Mouse (Mus musculus) limb, embryonic 10.5 days (tissue): ENCODE measurements around the gene Rorb. TPM values are rescaled to one million over a fixed set of nuclear protein-coding genes. Genes with fewer than 3 reads are reported as not detected.

Experiments
- DNase-seq: peaks from one replicate; pipeline ENCODE4 v3.0.0-alpha.2; 2017; ENCODE audit warnings: low spot score
- H3K27ac ChIP-seq: fragments of 300-500 bp; sonication (generic); 2 replicates; pipeline ENCODE4 v1.5.1; 2016; ENCODE audit warnings: mild to moderate bottlenecking
- H3K27me3 ChIP-seq: fragments of 300-500 bp; sonication (generic); 2 replicates; pipeline ENCODE4 v1.6.1; 2016; ENCODE audit warnings: low read depth, mild to moderate bottlenecking; ENCODE audit not compliant: poor library complexity, severe bottlenecking
- H3K36me3 ChIP-seq: fragments of 300-500 bp; sonication (generic); 2 replicates; pipeline ENCODE4 v1.6.1; 2016; ENCODE audit warnings: mild to moderate bottlenecking, moderate library complexity
- H3K4me1 ChIP-seq: fragments of 300-500 bp; sonication (generic); 2 replicates; pipeline ENCODE4 v1.6.1; 2016
- H3K4me3 ChIP-seq: fragments of 300-500 bp; sonication (generic); 2 replicates; pipeline ENCODE4 v1.5.1; 2016; ENCODE audit warnings: mild to moderate bottlenecking, moderate library complexity
- H3K9me3 ChIP-seq: fragments of 300-500 bp; sonication (generic); replicated peaks from 2 replicates; pipeline ENCODE4 v1.6.1; 2016; ENCODE audit warnings: mild to moderate bottlenecking
- whole genome bisulfite sequencing: fragments of 180-500 bp; shearing (Covaris S2); methylation state at CpG from one replicate; pipeline ENCODE4 v1.1.7; 2016; 5-methylcytosine and 5-hydroxymethylcytosine counted together
- polyA plus RNA-seq: library from polyadenylated mRNA; unstranded; fragments of >200 nt; fragmentation: Nextera tagmentation; extraction: Ambion mirVana; gene quantifications from 2 replicates; pipeline ENCODE4 v1.2.1, GENCODE M21; 2016

Rorb gene
- polyA plus RNA-seq, 1 experiment from 2014 or later = 0.36 TPM

DNA sequence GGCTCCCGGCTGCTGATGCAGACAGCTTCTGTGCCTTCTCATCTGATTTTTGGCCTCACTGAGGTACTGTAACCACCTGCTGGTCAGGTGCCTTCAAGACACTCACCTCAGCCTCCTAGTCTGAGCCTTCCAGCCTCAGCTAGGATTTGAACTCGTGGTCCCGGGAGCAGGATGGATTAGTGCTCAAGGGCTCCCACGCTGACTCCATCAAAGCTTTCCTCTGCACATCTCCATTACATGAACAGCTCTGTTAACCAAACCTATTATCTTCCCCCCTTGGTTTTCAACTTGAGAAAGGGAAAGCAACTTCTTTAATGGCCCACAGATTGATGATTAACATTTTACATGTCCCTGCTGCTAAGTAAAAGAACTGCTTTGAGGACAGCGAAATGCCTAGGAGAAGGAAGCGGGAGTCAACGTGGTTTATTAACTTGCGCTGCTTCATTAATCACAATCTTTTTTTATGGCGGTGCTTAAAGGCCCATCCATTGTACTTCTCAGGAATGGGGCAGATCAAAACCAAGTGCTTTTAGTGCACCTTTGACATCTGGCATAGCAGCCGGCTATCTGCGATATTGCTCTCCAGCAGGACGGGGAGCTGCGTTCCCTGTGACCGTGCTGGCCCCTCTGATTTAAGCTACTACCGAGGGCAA lies 208.8 kb downstream of the Rorb start:
- Histone ChIP-seq H3K27me3 (no peaks in the 10 kb centered on the region), H3K4me1 (peaks cover 12% of the 10 kb centered on the region), H3K9me3 (no peaks in the 10 kb centered on the region), H3K36me3 (no peaks in the 10 kb centered on the region), H3K4me3 (no peak overlapping the region; the same call in 1 of the 2 replicates), H3K27ac (no peak overlapping the region)
- DNase-seq = peak; percentile 39
- WGBS = 38% methylated on average over 15 of the region's 15 CpGs

DNA sequence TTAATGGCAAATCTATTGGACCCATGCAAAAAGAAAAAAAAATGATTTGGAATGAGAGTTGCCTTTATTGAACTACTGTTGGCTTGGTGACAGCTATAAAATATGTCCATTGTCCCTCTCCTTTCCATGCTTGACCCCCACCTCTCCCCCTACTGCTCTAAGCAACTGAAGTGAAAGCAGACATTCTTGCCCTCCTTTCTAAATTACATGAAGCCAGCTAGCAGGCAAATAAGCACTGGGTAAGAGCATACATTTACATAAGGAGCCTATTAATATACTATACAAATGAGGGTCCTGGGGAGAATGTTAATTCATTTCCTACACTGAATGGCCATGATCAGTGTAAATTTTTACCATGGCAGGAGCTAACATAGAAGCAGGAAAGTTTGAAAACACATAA lies 212.8 kb downstream of the Rorb start:
- H3K4me3 ChIP-seq = no peak overlapping the region
- no peaks in the 10 kb centered on the region for H3K27me3 ChIP-seq
- no peak overlapping the region for H3K27ac ChIP-seq
- no peaks in the 10 kb centered on the region for H3K36me3 ChIP-seq
- no peaks in the 10 kb centered on the region for H3K9me3 ChIP-seq
- no peak for DNase-seq
- peaks cover 12% of the 10 kb centered on the region for H3K4me1 ChIP-seq

DNA sequence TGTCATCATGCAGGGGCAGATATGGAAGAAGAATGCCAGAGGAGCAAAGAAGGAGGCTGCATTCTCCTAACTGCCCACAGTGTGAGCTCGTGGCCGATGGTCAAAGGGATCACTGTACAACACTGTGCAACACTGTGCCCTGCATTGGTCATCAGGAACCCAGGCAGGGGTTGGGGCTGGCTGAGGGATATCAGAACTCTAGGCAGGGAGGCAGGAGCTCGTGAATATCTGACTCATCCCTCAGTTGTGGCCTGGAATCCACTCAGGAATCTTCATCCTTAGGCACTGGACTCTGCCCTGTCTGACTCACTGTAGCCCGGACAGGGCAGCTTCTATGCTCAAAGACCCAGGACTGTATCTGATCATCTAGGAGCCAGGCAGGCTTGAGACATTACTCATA lies 220.8 kb downstream of the Rorb start:
- H3K27ac ChIP-seq = no peak overlapping the region
- DNase-seq = no peak
- peaks cover 7% of the 10 kb centered on the region; the same call in 1 of the 2 replicates for H3K27me3 ChIP-seq
- H3K9me3 ChIP-seq = no peaks in the 10 kb centered on the region
- no peak overlapping the region for H3K4me3 ChIP-seq
- no peaks in the 10 kb centered on the region for H3K36me3 ChIP-seq
- peaks cover 23% of the 10 kb centered on the region for H3K4me1 ChIP-seq
- 82% methylated on average over 4 of the region's 4 CpGs for WGBS

DNA sequence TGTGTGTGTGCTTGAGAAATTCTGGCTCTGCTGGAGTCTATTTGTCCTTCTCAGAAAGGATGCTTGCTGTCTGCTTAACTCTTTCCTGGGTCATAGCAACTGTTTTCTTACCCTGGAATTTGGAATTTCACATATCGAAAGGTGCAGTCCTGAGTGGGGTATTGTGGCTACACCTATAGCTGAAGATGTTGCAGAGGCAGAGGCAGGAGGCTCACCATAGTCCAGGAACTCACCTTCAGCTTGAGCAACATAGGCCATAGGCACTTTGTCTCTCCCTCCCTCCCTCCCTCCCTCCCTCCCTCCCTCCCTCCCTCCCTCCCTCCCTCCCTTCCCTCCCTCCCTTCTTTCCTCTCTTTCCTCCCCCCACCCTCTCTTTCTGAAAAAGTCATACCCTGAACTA lies 221.4 kb downstream of the Rorb start:
- DNase-seq = no peak
- Histone ChIP-seq H3K4me3 (no peak overlapping the region), H3K4me1 (peaks cover 23% of the 10 kb centered on the region), H3K27me3 (peaks cover 7% of the 10 kb centered on the region; the same call in 1 of the 2 replicates), H3K9me3 (no peaks in the 10 kb centered on the region), H3K36me3 (no peaks in the 10 kb centered on the region), H3K27ac (no peak overlapping the region)
- 96% methylated on average over 1 of the region's 1 CpGs for WGBS

DNA sequence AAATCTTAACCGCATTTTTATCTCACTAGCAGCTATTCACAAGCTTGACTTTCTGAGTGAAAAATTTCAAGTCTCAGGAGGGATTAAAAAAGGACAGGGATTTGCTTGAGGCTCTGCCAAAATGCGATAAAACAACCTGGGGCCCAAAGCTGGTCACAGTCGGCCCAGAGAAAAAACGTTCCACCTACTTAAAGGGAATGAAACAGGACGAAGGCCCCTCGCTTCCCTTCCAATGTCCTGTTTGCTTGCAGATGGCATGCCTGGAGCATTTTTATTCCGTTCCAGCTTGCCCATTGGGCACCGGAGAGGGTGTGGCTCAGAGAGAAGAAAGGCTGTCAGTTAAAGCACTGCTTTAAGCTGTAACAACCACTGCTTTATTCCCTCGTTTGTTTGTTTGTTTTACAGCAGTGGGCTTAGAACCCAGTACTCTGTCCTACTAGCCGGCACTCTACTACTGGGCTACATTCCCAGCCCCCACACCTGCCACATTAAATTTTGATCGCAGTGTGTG lies 221.8 kb downstream of the Rorb start:
- H3K27ac ChIP-seq = no peak overlapping the region
- 16% methylated on average over 11 of the region's 11 CpGs for WGBS

DNA sequence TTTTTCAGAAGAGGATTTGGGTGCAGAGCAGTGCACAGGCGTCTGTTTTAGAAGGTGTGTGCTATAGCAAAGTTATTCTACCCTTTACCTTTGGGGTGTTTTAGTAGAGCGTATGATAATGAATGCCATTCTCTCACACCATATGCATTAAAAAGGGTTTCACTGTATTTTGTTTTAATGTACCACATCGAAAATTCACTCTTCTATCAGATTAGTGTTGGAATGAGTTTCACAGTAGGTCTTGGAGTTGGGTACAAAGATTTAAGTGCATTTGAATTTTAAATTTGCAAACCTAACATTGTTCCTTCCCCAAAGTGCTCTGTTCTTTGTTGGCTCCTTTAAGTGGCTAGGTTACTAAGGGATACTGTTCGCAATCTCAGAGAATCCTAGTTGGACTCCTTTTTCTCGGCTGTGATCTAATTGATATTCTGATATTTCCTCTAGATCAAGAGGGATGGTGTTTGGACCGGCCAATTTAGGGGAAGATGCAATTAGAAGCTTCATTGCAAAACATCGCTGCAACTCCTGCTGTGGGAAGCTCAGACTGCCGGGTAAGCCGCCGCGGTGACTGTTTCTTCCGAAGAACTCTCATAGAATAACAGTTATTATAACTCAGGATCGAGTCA lies 222.4 kb downstream of the Rorb start:
- Histone ChIP-seq H3K27ac (no peak overlapping the region), H3K4me1 (peaks cover 23% of the 10 kb centered on the region), H3K4me3 (peak overlapping the region; percentile 33), H3K9me3 (no peaks in the 10 kb centered on the region), H3K27me3 (peaks cover 7% of the 10 kb centered on the region; the same call in 1 of the 2 replicates), H3K36me3 (no peaks in the 10 kb centered on the region)
- WGBS = 34% methylated on average over 13 of the region's 13 CpGs
- DNase-seq = no peak

More for the DNA sequence above, 221.8 kb downstream of the Rorb start:
- Histone ChIP-seq H3K36me3 (no peaks in the 10 kb centered on the region), H3K9me3 (no peaks in the 10 kb centered on the region), H3K27me3 (peaks cover 7% of the 10 kb centered on the region; the same call in 1 of the 2 replicates), H3K4me1 (peaks cover 23% of the 10 kb centered on the region), H3K4me3 (peak overlapping the region; percentile 33)
- no peak for DNase-seq

DNA sequence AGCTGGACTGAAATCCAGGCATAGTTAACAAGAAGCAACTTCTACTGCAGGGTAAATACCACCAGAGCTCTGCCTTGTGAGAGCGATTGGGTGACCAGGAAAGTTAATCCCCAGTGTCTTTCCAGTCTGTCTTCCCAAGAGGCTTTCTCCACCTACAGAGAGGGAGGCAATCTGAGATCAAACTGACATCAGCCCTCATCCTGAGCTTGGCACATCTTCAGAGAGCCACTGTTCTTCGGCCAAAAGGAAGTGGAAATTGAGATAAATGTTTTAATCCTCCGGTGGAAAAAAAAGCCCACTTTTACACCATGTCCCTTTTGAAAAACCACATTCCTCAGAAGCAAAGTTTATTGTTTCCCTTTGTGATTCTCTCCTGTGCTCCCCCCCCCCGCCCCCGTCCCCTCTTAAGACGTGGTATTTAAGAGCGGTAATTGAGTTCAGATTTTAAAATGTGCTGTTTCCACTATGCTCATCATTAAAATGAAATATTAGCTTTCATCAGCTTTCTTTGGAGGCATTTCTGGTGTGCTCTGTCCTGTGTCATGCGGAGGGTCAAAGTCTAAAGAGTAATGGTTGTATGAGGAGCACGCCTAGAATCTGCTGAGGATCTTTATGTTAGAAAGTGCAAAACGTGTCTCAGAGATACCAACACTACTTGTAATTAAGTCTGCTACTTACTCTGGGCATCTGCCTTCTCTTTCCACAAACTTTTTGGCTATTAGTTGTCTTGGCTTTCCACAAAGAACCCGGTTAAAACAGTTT lies 223.2 kb downstream of the Rorb start:
- Histone ChIP-seq H3K27ac (no peak overlapping the region), H3K9me3 (no peaks in the 10 kb centered on the region), H3K4me1 (peaks cover 23% of the 10 kb centered on the region), H3K27me3 (peaks cover 7% of the 10 kb centered on the region; the same call in 1 of the 2 replicates), H3K36me3 (no peaks in the 10 kb centered on the region), H3K4me3 (no peak overlapping the region)
- WGBS = 25% methylated on average over 11 of the region's 11 CpGs
- no peak for DNase-seq

DNA sequence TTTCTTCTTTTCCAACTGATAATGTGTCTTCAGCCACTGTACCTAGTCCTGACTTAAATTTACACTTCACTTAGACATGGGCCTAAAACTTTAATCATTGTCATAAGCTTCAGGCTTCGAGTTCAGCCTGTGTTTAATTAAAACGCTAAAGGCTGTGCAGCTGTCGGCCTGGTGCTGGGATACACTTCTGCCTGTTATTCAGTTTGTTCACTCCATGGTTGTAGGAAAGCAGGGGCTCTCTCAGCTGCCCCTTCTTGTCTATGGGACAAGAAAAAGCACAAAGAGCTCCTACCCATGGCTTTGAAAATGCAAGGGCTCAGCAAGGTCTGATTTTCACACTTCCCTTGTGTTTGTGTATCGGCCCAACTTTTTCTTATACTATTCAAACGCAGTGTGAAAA lies 229.8 kb downstream of the Rorb start:
- peaks cover 12% of the 10 kb centered on the region; the same call in 1 of the 2 replicates for H3K4me1 ChIP-seq
- H3K9me3 ChIP-seq = no peaks in the 10 kb centered on the region
- 54% methylated on average over 5 of the region's 5 CpGs for WGBS
- no peaks in the 10 kb centered on the region for H3K27me3 ChIP-seq
- no peaks in the 10 kb centered on the region for H3K36me3 ChIP-seq
- H3K27ac ChIP-seq = peak overlapping the region; percentile 17; the same call in 1 of the 2 replicates
- no peak for DNase-seq
- H3K4me3 ChIP-seq = no peak overlapping the region
